Mouse (Mus musculus) megakaryocyte, adult 5-6 weeks (primary cell): ENCODE results near the gene Med11. TPM values are rescaled to one million over a fixed set of nuclear protein-coding genes. Genes with fewer than 3 reads are reported as not detected.
A peak's percentile ranks its signal among the peaks of the same experiment; 100 is the strongest.
"Not testable (repeated sequence)": the region's sequence is repeated elsewhere in the genome, so short reads cannot be mapped to it uniquely, and the experiment has no call there.

ENCODE experiments used
- ATAC-seq: 2 replicates; pipeline ENCODE4 v1.8.0; 2016; ENCODE audit warnings: mild to moderate bottlenecking, inconsistent platforms; ENCODE audit not compliant: poor library complexity, severe bottlenecking
- total RNA-seq, 2 experiments: library from RNA; stranded (forward) in 1 of 2; stranded (reverse) in 1 of 2; fragments of 153-499, 151-499 nt in 1 of 2; fragments of 221-1000, 200-1000 nt in 1 of 2; gene quantifications; 2 replicates each; pipeline versions ENCODE4 v1.2.3 to v1.2.4; 2015 to 2017

Med11 gene
- total RNA-seq, 2 experiments from 2014 or later: 42.2 to 55.3 TPM

- no peak for ATAC-seq
These were observed 7.1 kb upstream of the Med11 start for GRCm38 (mm10) chr11:70444667-70445066.

- ATAC-seq: peak; percentile 71
These were observed 5.0 kb upstream of the Med11 start for GRCm38 (mm10) chr11:70446756-70447155.

GRCm38 (mm10) chr11:70447373-70447772, 4.3 kb upstream of the Med11 start:
- no peak for ATAC-seq

DNA sequence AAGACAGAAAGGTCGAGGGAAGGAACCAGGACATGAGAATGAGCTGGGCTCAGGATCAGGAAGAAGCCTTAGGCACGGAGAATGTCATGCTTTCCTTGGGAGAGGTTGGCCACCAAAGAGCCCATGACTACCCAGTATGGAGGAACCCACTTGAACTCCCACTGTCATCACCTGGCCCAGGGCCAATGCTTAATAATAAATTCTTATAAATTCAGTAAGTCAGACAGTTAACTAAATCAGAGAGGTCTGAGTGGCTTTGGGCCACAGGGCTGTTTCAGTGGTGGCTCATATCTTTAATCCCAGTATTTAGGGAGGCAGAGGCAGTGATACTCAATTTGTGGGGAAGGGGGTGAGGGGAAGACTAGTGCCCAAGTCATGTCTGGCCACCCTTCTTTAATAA, 793 bp upstream of the Med11 start:
- ATAC-seq: no peak

GRCm38 (mm10) chr11:70453261-70454044, 1.7 kb downstream of the Med11 start:
- ATAC-seq: peak; percentile 57

GRCm38 (mm10) chr11:70458688-70459600, 7.2 kb downstream of the Med11 start, which contains the start of gene Zmynd15:
Gene Zmynd15 (plus strand): TSS chr11:70459433.
- no peak for ATAC-seq

DNA sequence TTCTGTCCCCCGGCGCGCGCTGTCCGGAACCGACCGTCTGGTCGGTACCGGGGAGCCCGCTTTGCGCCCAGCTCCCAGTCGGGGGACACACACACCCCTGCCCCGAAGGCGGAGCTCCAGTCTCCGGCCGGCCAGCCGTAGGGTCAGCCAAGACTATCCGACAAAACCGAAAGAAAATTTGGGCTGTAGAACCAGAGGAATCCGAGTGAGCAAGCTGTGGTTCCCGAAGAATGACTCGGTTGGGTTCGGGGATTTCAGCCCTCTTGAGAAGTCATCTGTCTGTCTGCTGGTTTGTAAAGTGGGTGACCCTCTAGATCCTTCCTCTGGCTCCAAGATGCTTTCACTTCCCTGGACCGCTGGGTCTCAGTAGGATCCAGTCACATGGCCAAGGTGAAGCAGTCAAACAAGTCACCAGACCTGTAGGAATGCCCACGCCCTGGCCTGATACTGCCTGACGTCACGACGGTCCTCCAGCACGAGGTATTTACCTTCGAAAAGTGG, 7.9 kb downstream of the Med11 start, which contains the start of gene Cxcl16:
Gene Cxcl16 (minus strand): TSS at position 384 of the 501 bp plus-strand sequence.
- peak; percentile 43 for ATAC-seq

- ATAC-seq: no peak
These were observed 12.3 kb downstream of the Med11 start for GRCm38 (mm10) chr11:70463970-70464369.

DNA sequence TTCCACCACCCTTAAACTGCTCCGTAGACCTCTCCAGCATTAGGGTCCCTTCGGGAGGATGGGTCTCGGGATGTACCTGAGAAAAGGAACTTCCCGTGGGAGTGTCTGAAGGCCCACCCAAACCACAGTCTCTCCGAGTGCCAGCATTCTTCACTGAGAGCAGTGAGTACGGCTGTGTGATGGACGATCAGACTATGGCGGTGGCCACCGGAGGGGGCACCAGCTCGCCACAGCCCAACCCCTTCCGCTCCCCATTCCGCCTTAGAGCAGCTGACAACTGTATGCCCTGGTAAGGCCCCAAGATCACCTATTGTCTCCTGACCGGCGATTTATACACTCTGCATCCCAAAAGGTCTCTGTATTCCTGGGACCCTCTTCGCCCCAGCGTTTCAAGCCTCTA, 13.5 kb downstream of the Med11 start:
- no peak for ATAC-seq

- ATAC-seq: no peak
These were observed 14.1 kb downstream of the Med11 start for GRCm38 (mm10) chr11:70465824-70466223.

- ATAC-seq: peak; percentile 57
These were observed 16.3 kb downstream of the Med11 start for GRCm38 (mm10) chr11:70467902-70468619.

- no peak for ATAC-seq
These were observed 18.0 kb downstream of the Med11 start for GRCm38 (mm10) chr11:70469764-70470163.

GRCm38 (mm10) chr11:70472716-70473115, 21.0 kb downstream of the Med11 start:
- ATAC-seq: no peak

GRCm38 (mm10) chr11:70473291-70473690, 21.6 kb downstream of the Med11 start:
- not testable (repeated sequence) for ATAC-seq

DNA sequence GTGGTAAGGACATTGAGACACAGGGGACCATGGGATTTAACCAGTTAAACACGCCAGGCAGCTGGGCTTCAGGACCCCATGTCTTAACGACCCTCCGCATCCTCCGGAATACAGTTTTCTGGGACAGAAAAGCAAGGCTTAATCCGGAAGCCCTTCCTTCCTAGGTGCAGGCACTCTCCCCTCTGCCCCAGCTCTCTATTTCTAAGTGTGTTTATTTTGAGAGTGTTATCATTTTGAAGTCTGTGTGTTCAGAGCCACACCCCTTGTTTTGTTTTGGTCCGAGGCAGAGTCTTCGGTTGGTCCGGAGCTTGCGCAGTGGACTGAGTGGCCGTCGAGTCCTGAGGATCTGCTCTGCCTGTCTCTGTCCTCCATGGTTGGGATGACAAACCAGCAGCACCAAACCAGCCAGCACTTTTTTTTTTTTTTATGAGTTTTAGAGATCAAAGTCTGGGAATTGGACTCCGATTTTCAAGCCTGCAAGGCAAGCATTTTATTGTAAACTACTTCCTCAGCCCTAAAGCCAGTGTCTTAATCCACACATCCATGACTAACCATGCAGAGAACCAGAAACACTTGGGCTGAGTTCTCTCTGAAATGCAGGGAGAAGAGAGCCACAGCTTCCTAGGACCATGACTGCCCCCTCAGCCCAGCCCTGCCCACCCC, 23.3 kb downstream of the Med11 start:
- no peak for ATAC-seq

GRCm38 (mm10) chr11:70485498-70485897, 33.8 kb downstream of the Med11 start:
- no peak for ATAC-seq

DNA sequence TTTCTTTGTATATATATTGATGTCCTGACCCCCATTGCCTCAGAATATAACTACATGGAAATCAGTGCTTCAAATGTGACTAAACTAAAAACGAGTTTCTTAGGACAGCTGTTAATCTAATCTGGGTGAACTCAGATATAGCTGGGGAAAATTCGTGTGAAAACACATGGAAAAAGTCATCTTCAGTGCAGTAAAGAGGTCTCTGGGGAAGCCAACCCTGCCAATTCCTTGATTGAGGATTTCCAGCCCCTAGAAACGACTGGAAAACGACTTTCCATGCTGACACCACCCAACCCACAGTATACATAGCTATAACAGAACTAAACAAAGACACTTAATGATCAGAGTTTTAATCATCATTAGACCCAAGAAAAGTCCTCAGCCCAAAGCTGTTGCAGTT, 36.1 kb downstream of the Med11 start:
- no peak for ATAC-seq

DNA sequence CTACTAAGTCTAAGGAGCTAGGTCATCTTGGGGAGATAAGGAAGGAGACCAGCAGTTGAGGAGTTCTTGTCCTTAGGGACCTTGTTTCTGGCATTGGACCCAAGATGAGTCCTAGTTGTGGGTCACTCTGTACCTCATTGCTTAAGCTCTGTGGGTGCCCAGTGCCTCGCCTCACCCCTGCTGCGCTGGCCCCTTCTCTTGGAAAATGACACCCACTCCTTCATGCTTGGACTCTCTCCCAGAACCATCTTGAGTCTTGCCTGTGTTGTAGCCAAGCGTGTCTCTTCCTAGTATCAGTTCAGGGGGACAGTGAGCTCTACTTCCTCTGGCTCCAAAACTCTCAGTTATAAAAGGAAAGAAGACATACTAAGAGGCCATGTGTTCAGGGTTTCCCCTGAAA, 37.4 kb downstream of the Med11 start:
- no peak for ATAC-seq

DNA sequence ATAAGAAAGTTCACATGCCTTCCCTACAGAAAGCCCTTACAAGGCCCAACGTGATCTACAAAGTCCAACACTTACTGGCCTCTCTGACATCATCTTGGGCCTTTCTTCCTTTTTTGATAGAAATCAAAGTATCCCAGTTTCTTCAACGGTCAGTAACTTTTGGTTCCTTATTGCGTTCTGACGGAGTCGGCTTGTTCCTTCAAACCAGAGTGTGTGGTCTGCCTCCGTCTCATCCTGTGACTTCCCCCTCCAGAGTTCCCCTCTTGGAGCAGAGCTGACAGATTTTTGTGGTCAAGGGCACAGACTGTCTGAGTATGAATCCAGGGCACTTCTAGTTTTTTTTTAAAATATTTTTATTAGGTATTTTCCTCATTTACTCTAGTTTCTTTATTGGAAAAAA, 38.0 kb downstream of the Med11 start:
- peak; percentile 95 for ATAC-seq
